Mouse (Mus musculus) lung, postnatal 0 days (tissue): Measurements from ENCODE around the gene Man1c1. TPM values are rescaled to one million over a fixed set of nuclear protein-coding genes. Genes with fewer than 3 reads are reported as not detected.

Experiments
- ATAC-seq: fragments of 200-750 bp; cut with Nextera tagmentation; 2 replicates; pipeline ENCODE4 v1.8.0; 2017; ENCODE audit warnings: moderate library complexity
- DNase-seq: peaks from one replicate; pipeline ENCODE4 v3.0.0-alpha.2; 2016; ENCODE audit warnings: low spot score
- H3K27ac ChIP-seq: fragments of 300-500 bp; sonication (generic); 2 replicates; pipeline ENCODE4 v1.5.1; 2014; ENCODE audit warnings: antibody characterized with exemption, mild to moderate bottlenecking, low read length, mixed read lengths
- H3K27me3 ChIP-seq: fragments of 300-500 bp; sonication (generic); replicated peaks from 2 replicates; pipeline ENCODE4 v1.6.1; 2014; ENCODE audit warnings: low read length, mixed read lengths; ENCODE audit not compliant: insufficient read depth
- H3K36me3 ChIP-seq: fragments of 300-500 bp; sonication (generic); 2 replicates; pipeline ENCODE4 v1.6.1; 2014; ENCODE audit warnings: low read length, mixed read lengths; ENCODE audit not compliant: insufficient read depth
- H3K4me1 ChIP-seq: fragments of 300-500 bp; sonication (generic); 2 replicates; pipeline ENCODE4 v1.6.1; 2014; ENCODE audit warnings: antibody characterized with exemption, low read depth, low read length, mixed read lengths; ENCODE audit not compliant: insufficient read depth
- H3K4me2 ChIP-seq: fragments of 300-500 bp; sonication (generic); replicated peaks from 2 replicates; pipeline ENCODE4 v1.6.1; 2014; ENCODE audit warnings: low read depth, mild to moderate bottlenecking, low read length, moderate library complexity, mixed read lengths
- H3K4me3 ChIP-seq: fragments of 300-500 bp; sonication (generic); 2 replicates; pipeline ENCODE4 v1.5.1; 2014; ENCODE audit warnings: low read depth, low read length
- H3K9ac ChIP-seq: fragments of 300-500 bp; sonication (generic); replicated peaks from 2 replicates; pipeline ENCODE4 v1.6.1; 2014; ENCODE audit warnings: low read depth, mild to moderate bottlenecking
- H3K9me3 ChIP-seq: fragments of 300-500 bp; sonication (generic); 2 replicates; pipeline ENCODE4 v1.6.1; 2016; ENCODE audit warnings: low read length, mixed read lengths
- CTCF ChIP-seq: IDR thresholded peaks from 2 replicates; pipeline ENCODE4 v1.5.1; 2016; ENCODE audit warnings: antibody characterized with exemption, mild to moderate bottlenecking
- EP300 ChIP-seq: IDR thresholded peaks from 2 replicates; pipeline ENCODE4 v1.6.1; 2016; ENCODE audit warnings: antibody characterized with exemption, mild to moderate bottlenecking, control low read depth
- WGBS: fragments of 180-500 bp; shearing (Covaris S2); extraction: QIAGEN DNeasy Blood & Tissue Kit; methylation state at CpG from one replicate; pipeline ENCODE4 v1.1.7; 2014; 5-methylcytosine and 5-hydroxymethylcytosine counted together
- polyA plus RNA-seq: library from polyadenylated mRNA; unstranded; fragments of >200 nt; fragmentation: Nextera tagmentation; extraction: Ambion mirVana; gene quantifications from 2 replicates; pipeline ENCODE4 v1.2.1, GENCODE M21; 2015

Gene Man1c1
- polyA plus RNA-seq, 1 experiment from 2014 or later, result 3.0 TPM

DNA sequence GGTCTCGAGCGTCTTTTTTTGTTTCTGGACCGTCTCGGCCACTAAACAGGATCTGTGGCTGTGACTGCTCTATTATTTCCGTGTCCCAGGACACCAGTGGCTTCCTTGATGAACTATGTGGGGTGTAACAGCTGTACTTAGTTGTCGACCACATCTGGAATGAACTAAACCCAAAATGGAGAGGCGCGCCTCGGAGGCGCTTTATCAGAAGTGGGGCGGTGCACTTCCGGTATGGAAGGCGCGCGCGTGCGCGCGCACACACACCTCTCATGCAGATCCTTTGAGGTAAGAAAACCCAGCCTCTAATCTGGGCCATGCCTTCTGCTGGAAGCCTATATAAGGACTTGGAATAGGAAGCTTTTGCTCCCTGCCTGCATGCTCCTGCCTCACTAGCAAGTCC, 37.7 kb downstream of the Man1c1 start:
- no peak overlapping the region for H3K27ac ChIP-seq
- no peak for TF ChIP-seq EP300
- TF ChIP-seq CTCF, result no peak
- no peak overlapping the region for H3K9ac ChIP-seq
- ATAC-seq (no peak), DNase-seq (no peak)
- no peaks in the 10 kb centered on the region for H3K4me1 ChIP-seq
- no peak overlapping the region for H3K4me2 ChIP-seq
- no peaks in the 10 kb centered on the region for H3K36me3 ChIP-seq
- 93% methylated on average over 19 of the region's 19 CpGs for WGBS
- no peaks in the 10 kb centered on the region for H3K27me3 ChIP-seq
- H3K9me3 ChIP-seq, result no peaks in the 10 kb centered on the region
- no peak overlapping the region for H3K4me3 ChIP-seq

DNA sequence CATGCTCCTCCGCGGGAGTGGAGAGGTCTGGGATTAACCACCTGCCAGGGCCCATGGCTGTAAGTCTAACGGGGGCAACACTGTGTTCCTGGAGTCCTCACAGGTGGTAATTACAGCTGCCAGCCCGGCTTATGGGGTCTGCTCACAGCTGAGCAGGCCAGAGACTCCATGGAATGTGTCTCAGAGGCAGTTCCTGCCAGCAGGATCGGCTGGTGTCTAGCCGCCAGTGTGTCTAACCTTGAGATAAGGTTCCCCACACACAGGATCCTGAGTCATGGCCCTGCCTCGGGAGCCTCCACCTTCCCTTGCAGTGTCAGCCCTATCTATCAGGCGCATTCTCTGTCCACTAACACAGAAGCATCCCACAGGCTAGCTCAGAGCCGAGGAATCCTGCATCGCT, 41.0 kb downstream of the Man1c1 start:
- H3K27ac ChIP-seq, result no peak overlapping the region

DNA sequence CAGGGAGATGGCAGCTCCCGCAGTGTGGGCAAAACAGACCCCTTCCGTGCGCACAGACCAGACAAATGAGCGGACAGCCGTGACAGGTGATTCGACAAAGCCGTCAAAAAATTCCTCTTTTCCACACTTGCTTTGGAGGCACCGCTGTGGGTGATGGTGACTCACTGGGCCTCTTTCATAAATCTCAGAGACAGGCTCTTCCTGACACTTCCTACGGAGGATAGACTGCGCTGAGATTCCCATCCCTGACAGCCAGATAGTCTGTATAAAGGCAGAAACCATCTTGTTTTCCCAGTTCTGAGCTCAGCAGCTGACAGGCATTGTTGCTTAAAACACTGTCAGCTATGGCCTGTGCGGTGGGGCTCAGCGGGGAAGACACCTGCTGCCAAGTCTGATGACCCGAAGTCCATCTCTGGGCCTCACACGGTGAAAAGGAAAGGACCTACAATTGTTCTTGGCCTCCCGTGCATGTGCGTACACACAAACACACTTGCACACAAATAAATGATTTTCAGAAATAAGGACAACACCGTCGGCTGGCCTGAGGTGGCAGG, 43.4 kb downstream of the Man1c1 start:
- Histone ChIP-seq H3K4me3 (no peak overlapping the region), H3K4me2 (no peak overlapping the region), H3K27ac (no peak overlapping the region), H3K9ac (no peak overlapping the region), H3K9me3 (no peaks in the 10 kb centered on the region), H3K27me3 (0 out of 2 replicates have a peak, but pooled peaks cover 5% of the 10 kb centered on the region), H3K4me1 (no peaks in the 10 kb centered on the region), H3K36me3 (no peaks in the 10 kb centered on the region)
- 57% methylated on average over 18 of the region's 18 CpGs for WGBS
- DNase-seq (no peak), ATAC-seq (no peak)
- TF ChIP-seq CTCF (no peak), EP300 (no peak)

More for the DNA sequence above, 41.0 kb downstream of the Man1c1 start:
- Histone ChIP-seq H3K9me3 (no peaks in the 10 kb centered on the region), H3K4me1 (no peaks in the 10 kb centered on the region), H3K4me3 (no peak overlapping the region), H3K9ac (no peak overlapping the region), H3K27me3 (0 out of 2 replicates have a peak, but pooled peaks cover 5% of the 10 kb centered on the region), H3K4me2 (no peak overlapping the region), H3K36me3 (no peaks in the 10 kb centered on the region)
- DNase-seq (no peak), ATAC-seq (no peak)
- WGBS, result 42% methylated on average over 10 of the region's 10 CpGs
- no peak for TF ChIP-seq EP300
- no peak for TF ChIP-seq CTCF

DNA sequence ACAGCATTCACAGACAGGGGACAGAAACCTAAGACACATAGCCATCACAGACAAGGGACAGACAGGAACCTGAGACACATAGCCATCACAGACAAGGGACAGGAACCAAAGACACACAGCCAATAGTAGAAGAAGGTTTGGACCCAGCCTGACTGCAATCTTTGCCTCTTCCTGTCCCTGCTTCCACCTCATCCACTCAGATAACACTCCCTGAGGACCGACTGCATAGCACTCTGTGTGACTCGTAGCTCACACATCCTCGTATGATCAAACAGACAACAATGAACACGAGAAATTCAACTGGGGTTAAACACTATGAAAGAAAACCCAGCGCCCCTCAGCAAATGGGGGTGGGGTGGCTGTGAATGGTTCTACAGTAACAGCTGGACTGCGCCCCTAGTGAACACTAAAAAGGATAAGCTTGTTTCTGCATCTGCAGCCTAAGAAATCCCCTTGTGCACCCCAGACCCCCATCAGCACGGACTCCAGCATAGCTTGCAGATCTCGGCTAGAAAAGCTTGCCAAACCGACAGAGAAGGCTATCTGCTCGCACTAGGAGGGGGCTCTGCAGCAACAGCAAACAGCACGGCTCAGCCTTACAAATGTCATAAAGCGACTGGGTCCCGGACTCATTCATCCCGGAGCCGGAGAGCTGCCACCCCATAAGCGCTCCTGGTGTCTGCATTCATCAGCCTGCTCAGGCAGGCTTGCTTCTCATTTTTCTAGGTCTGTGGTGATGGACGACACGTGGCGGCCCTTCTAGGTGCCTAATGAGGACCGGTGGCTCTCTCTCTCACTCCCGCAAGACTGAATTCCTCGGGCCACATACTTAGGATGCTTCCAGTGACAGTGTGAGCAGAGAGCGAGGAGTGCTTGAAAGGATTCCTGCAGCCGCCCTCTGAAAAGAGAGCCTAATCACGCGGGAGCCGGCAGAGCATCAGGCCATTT, 44.5 kb downstream of the Man1c1 start:
- no peak overlapping the region for H3K4me2 ChIP-seq
- no peaks in the 10 kb centered on the region for H3K9me3 ChIP-seq
- no peak for DNase-seq
- no peaks in the 10 kb centered on the region for H3K36me3 ChIP-seq
- H3K27ac ChIP-seq, result no peak overlapping the region
- no peaks in the 10 kb centered on the region for H3K4me1 ChIP-seq
- no peak for ATAC-seq
- TF ChIP-seq CTCF (peak; percentile 19), EP300 (no peak)
- H3K9ac ChIP-seq, result no peak overlapping the region
- 0 out of 2 replicates have a peak, but pooled peaks cover 5% of the 10 kb centered on the region for H3K27me3 ChIP-seq
- 25% methylated on average over 27 of the region's 27 CpGs for WGBS
- no peak overlapping the region for H3K4me3 ChIP-seq

DNA sequence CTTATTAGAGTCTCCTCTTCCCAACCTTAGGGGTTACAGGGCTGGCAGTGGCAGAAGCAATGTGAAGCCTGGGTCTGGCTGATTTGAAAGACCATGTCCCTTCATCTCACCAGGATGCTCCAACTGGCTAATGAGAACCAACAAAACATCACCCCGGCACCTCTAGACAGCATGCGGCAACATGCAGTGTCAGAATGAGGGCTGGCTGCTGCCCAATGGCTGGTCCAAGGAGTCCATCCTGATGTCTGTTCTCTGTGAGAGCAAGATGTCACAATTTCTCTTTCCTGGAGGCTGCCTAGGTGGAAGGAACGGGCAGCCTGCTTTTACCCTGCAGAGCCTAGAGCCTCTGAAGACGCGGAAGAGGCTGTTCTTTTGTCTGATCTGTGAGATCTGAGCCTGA, 46.6 kb downstream of the Man1c1 start:
- no peak for ATAC-seq

DNA sequence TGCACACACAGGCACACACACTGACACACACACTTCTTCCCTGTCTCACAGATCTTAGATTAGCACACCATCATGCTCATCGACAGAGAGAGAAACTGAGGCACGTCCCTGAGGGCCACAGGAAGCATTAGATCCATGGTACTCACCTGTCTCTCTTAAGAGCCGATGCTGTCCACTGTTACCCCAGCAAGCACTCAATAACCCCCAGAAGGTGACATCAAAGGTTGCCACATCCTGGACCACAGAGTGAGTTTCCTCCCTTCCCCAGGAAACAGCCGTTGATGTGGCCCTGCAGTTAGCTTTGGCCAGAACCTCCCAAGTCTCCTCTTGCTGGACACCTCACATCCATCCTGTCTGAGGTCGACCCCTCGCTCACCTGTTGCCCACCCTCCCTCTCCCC, 49.7 kb downstream of the Man1c1 start:
- no peak overlapping the region for H3K27ac ChIP-seq
- no peak overlapping the region for H3K4me2 ChIP-seq
- no peaks in the 10 kb centered on the region for H3K27me3 ChIP-seq
- 59% methylated on average over 6 of the region's 6 CpGs for WGBS
- DNase-seq (no peak), ATAC-seq (no peak)
- H3K9me3 ChIP-seq, result no peaks in the 10 kb centered on the region
- no peaks in the 10 kb centered on the region for H3K36me3 ChIP-seq
- H3K9ac ChIP-seq, result no peak overlapping the region
- TF ChIP-seq CTCF, result no peak
- TF ChIP-seq EP300, result no peak
- no peaks in the 10 kb centered on the region for H3K4me1 ChIP-seq
- no peak overlapping the region for H3K4me3 ChIP-seq

More for the DNA sequence above, 46.6 kb downstream of the Man1c1 start:
- Histone ChIP-seq H3K9ac (no peak overlapping the region), H3K36me3 (no peaks in the 10 kb centered on the region), H3K4me1 (no peaks in the 10 kb centered on the region), H3K27ac (no peak overlapping the region), H3K4me2 (no peak overlapping the region), H3K4me3 (no peak overlapping the region), H3K27me3 (0 out of 2 replicates have a peak, but pooled peaks cover 5% of the 10 kb centered on the region), H3K9me3 (no peaks in the 10 kb centered on the region)
- WGBS, result 73% methylated on average over 5 of the region's 5 CpGs
- no peak for DNase-seq
- TF ChIP-seq CTCF (no peak), EP300 (no peak)
